Mouse (Mus musculus) adipocyte (in vitro differentiated cells): ENCODE results near the gene Npnt.

Source experiments
- DNase-seq: peaks from one replicate; pipeline ENCODE4 v3.0.0-alpha.2; 2016; ENCODE audit warnings: low spot score

The Npnt gene

GRCm38 (mm10) chr3:132949791-132950528, at the start of gene Npnt:
Gene Npnt (minus strand): TSS chr3:132950291.
- no peak for DNase-seq

DNA sequence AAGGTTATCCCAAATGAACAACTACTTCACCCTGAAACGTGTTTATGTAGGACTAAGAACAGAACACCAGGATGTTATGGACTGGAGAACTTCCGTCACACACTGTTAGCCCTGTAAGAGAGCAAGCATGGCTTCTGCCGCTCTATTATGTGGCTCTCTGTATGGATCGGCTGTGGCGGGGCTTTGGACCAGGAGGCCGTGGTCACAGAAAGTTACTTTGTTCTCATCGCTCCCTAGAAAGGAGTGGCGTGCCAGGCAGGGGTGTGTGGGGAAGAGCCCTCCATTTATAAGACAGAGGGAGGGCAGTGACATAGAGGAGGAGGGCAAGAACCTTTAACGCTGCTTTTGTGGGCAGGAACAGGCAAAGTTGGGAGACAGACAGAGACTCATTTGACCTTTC, 46.2 kb upstream of the Npnt start:
- DNase-seq = no peak

DNA sequence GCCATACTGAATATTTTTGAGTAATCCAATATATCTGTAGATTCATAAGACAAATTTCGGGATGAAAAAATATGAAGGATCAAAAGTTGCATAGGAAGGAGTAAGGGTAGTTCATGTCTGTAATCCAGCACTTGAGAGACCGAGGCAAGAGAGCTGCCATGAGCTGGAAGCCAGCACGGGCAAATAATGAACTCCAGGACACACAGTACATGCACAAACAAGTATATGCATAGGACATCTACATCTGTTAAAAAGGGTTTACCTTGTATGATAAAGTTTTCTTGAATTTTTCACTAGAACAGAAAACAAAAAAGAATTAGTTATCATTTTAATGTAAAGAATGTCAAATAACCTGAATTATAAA, 45.8 kb upstream of the Npnt start:
- DNase-seq = no peak

- DNase-seq = no peak
These were observed 45.2 kb upstream of the Npnt start for GRCm38 (mm10) chr3:132995172-132995903.

- no peak for DNase-seq
These were observed 36.1 kb upstream of the Npnt start for GRCm38 (mm10) chr3:132986188-132986587.

- no peak for DNase-seq
These were observed 33.9 kb upstream of the Npnt start for GRCm38 (mm10) chr3:132983845-132984485.

GRCm38 (mm10) chr3:132981968-132982367, 31.9 kb upstream of the Npnt start:
- no peak for DNase-seq

GRCm38 (mm10) chr3:132979781-132980461, 29.8 kb upstream of the Npnt start:
- DNase-seq = no peak

- DNase-seq = no peak
These were observed 16.2 kb upstream of the Npnt start for GRCm38 (mm10) chr3:132966255-132966654.

GRCm38 (mm10) chr3:132964715-132965507, 14.8 kb upstream of the Npnt start:
- DNase-seq = no peak

GRCm38 (mm10) chr3:132962631-132963361, 12.7 kb upstream of the Npnt start:
- no peak for DNase-seq

DNA sequence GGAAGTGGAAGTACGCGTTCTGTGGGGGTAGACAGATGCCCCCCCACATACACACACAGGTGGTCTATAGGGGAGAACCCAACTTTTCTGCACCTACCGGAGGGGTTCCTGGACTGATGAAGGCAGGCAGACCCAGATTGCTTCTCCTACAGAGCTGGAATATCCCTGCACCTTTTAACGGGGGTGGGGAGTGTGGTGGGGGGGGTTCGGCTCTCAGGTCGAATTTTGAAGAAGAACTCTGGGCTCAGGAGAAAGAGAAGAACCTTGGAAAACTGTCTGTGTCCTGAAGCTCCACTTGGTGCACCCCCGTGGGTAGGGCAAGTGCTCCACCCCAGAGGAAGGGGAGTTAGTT, 414 bp upstream of the Npnt start:
- DNase-seq = no peak

- no peak for DNase-seq
These were observed 706 bp downstream of the Npnt start for GRCm38 (mm10) chr3:132949380-132949790.

GRCm38 (mm10) chr3:132948298-132948795, 1.7 kb downstream of the Npnt start:
- no peak for DNase-seq

GRCm38 (mm10) chr3:132946086-132946485, 4.0 kb downstream of the Npnt start:
- no peak for DNase-seq

- DNase-seq = no peak
These were observed 4.4 kb downstream of the Npnt start for GRCm38 (mm10) chr3:132945669-132946068.

DNA sequence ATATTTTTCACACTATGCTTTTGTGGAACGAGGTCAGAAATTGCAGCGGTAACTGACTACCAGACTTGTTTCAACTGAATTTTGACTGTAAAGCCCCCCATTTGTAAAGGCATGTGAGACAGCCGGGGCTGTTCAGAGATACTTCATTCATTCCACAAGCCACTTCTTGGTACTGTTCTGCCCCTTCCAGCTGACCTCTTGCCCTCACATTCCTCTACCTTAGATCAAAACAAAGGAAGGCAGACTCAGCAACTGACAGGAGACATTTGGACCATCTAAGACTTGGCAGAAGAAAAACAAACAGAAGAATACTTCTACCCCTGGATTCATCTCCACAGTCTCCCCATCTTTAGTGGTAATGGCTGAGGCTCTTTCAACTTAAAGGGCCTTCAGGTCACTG, 5.5 kb downstream of the Npnt start:
- DNase-seq = no peak

- no peak for DNase-seq
These were observed 5.9 kb downstream of the Npnt start for GRCm38 (mm10) chr3:132944193-132944592.

DNA sequence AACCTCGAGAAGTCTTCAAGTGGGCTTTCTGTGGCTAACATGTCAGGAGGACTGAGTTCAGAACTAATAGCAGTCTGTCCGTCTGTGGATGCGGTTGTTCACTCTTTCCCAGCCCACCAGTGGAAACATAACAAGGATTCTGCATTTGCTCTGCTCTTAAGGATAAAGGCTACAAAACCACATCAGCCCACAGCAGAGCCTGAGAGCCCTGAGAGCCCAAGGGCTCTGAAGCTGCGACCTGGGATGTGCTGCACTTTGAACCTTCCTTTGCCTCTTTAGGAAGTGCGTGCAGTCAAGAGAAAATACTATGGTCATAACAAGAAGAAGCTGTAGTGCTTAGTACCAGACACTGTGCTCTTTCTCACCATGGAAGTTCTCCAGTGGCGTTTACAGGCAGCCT, 7.3 kb downstream of the Npnt start:
- DNase-seq = no peak

- no peak for DNase-seq
These were observed 9.7 kb downstream of the Npnt start for GRCm38 (mm10) chr3:132940181-132940990.
